Mouse (Mus musculus) retina, postnatal 7 days (tissue): Measurements from ENCODE around the gene Olfr830.
"Not testable (repeated sequence)": the region's sequence is repeated elsewhere in the genome, so short reads cannot be mapped to it uniquely, and the experiment has no call there.

Experiments used
- DNase-seq: peaks from one replicate; pipeline ENCODE4 v3.0.0-alpha.2; 2012; ENCODE audit warnings: low read depth, low spot score

The Olfr830 gene

GRCm38 (mm10) chr9:18874393-18874792 lies at the start of gene Olfr830:
Gene Olfr830, plus strand, starts transcription at chr9:18874693.
- DNase-seq = no peak

GRCm38 (mm10) chr9:18854633-18855032 lies 19.9 kb upstream of the Olfr830 start, which contains the start of gene Olfr829:
Gene Olfr829, plus strand, starts transcription at chr9:18854933.
- DNase-seq = no peak

GRCm38 (mm10) chr9:18907699-18908098 lies 33.2 kb downstream of the Olfr830 start:
- DNase-seq = not testable (repeated sequence)

DNA sequence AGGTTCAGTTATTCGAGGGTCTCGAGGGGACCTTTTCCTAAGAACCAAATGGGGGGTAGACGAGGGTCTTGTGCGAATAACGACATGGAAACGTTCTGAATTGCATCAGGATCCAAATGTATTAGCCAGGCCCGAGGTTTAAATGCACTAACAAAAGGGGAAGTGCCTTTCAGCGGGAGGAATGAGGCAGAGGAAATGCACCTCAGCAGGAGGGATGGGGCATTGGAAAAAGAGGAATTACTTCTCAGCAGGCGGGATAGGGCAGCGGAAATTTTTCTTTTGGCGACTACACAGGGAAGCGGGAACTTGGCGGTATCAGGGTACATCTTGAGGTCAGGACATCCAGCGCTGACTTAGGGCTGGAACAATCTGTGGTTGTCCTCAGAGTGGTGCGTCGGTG lies 53.4 kb downstream of the Olfr830 start:
- not testable (repeated sequence) for DNase-seq
